Mouse (Mus musculus): ENCODE results near the gene D330020A13Rik.
"Not testable (repeated sequence)": the region's sequence is repeated elsewhere in the genome, so short reads cannot be mapped to it uniquely, and the experiment has no call there.

Gene D330020A13Rik

DNA sequence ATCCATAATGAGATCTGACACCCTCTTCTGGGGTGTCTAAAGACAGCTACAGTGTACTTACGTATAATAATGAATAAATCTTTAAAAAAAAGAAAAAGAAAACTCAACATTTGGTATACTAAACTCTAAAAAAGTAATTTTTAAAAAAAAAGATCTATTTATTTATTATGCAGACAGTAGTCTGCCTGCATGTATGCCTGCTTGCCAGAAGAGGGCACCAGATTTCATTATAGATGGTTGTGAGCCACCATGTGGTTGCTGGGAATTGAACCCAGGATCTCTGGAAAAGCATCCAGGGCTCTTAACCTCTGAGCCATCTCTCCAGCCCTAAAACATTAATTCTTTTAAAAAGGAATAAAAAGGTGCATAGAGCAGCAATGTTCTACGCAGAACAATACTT, 2.4 kb downstream of the D330020A13Rik start:
- not testable (repeated sequence) for DNase-seq (ENCODE audit: low read depth, low spot score)

DNA sequence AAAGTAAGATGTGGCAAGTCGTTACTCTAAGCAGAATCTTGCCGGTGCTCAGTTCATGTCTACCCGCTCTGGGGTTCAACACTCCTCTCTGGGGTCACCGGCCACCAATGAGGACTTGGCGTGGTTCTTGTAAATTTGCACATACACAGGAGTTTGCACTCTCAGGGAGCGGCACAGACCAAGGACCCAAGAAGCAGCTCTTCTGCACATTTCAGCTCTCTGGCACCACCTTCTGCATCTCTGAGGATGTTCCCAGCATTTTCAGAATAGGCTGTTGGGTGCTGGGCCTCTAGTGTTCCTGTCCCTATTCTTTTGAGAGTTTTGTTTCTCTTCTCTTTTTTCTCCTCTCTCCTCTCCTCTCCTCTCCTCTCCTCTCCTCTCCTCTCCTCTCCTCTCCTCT, 7.0 kb downstream of the D330020A13Rik start:
- peak; percentile 80 for DNase-seq (ENCODE audit: low read depth, low spot score)

DNA sequence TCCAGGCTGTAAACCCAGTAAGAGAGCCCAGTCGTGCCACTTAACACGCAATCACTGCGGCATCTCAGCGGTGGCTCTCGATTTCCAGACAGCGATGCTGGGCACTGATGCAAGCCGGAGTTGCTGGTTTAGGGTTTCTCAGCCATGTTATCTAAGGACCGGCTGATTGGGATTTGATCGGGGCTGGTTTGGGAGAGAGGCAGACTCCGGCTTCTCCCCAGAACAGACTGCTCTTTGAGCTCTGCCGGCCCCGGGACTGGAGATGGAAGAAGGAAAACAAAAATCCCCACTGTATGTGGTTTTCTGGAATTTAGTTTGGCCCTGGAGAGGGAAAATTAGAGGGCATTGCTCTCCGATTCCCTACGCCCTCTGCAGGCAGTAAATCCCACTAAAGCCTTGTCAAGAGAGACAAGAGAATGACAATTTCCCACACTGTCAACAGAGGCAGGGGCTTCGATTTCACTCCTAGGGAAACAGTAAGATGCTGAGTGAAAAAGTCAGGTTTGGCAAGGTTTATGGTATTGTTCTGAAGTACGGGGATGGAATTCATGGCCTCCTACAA, 8.7 kb downstream of the D330020A13Rik start:
- peak; percentile 9 for DNase-seq (ENCODE audit: low read depth, low spot score)

DNA sequence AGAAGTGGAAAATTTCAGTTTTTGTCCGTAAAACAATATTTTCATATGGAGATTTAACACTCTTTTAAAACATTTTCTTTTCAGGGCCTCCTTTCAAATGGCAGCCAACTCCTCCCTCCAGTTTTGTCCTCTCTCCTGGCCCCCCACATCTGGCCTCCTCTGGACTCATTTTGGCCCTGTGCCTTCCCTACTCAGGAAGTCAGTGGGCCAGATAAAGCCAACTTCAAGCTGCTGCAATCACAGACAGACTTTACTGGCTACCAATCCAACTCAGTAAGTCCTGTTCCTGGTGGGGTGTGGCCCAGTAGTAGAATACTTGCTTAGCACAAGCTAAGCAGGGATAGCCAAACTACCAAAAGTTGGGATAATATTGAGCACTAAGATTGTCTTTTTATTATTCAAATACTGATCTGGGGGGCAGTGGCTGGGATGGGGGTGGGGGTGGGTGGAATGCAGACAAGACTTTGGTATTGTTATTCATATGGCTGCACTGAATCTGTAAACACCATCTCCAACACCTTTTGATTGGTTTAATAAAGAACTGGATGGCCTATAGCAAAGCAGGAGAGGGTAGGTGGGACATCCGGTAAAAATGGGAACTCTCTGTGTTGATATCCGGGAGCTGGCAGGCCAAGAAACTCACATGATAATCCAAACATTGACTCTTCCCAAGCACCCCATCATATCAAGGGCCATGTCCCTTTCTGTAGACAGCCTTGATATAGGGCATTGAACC, 12.9 kb downstream of the D330020A13Rik start:
- DNase-seq (ENCODE audit: low read depth, low spot score), result no peak

GRCm38 (mm10) chr6:120309338-120309737, 15.2 kb downstream of the D330020A13Rik start:
- DNase-seq (ENCODE audit: low read depth, low spot score), result no peak

DNA sequence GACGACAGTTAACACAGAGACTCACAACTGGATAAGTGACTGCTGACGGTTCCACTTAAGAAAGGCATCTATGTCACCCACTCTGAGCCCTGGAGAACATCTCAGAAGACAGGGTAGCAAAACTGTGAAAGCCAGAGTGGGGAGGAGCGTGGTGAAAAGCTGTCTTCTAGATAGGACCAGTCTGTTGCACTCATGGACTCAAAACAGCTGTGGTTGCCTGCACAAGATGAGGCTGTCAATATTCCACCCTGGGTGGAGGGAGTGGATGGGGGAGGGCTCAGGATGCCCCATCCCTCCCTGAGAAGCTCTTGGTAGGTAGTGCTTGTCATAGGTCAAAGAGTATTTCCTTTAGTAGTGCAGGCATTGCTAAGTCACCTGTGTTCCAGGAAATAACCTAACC, 15.6 kb downstream of the D330020A13Rik start:
- DNase-seq (ENCODE audit: low read depth, low spot score), result no peak

- DNase-seq (ENCODE audit: low read depth, low spot score), result no peak
These were observed 18.3 kb downstream of the D330020A13Rik start for GRCm38 (mm10) chr6:120312443-120312842.

DNA sequence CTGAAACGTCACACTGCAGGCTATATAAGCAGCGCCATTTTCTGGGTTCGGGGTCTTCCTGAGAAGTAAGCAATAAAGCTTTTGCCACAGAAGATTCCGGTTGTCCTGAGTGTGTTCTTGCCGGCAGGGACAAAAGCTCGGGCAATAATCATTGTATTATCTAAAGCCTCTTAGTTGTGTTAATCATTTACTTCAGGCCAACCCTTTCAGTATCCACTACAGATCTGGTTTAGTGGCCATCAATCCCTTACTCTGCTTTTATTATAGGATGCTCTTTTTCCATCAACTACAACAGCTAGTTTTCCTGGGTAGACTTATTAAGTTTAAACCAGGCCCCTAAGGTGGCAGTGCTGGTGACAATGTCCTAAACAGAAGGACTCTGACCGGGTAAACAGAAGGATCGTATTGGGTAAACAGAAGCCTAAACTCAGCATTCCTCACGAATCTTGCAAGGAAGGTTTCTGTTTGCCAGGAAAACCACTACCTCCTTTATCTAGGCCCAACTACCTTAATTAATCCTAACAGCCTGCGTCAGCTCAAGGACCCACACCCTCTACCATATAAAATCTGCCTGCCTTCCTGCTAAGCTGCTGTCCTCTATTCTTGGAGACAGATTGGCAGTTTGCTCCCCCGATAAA, 24.3 kb downstream of the D330020A13Rik start:
- DNase-seq (ENCODE audit: low read depth, low spot score), result no peak

- DNase-seq (ENCODE audit: low read depth, low spot score), result no peak
These were observed 25.0 kb downstream of the D330020A13Rik start for GRCm38 (mm10) chr6:120319129-120319528.

DNA sequence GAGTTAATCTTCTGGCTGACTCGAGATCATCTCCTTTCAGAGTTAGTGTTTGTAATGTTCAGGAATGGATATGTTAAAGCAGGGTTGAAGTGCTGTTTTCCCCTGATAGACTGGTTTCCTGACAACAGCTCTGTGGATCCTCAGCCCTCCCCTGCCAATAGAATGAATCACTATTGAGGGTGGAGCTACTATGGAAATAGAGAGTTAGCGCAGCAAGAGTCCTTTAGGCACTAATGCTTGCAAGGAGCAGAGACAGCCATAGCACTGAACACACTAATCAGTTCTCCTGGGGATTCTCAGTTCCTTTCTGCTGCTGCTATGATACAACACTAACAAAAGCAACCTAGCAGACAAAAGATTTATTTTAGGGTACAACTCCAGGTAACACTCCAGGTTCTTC, 26.2 kb downstream of the D330020A13Rik start:
- peak; percentile 36 for DNase-seq (ENCODE audit: low read depth, low spot score)

DNA sequence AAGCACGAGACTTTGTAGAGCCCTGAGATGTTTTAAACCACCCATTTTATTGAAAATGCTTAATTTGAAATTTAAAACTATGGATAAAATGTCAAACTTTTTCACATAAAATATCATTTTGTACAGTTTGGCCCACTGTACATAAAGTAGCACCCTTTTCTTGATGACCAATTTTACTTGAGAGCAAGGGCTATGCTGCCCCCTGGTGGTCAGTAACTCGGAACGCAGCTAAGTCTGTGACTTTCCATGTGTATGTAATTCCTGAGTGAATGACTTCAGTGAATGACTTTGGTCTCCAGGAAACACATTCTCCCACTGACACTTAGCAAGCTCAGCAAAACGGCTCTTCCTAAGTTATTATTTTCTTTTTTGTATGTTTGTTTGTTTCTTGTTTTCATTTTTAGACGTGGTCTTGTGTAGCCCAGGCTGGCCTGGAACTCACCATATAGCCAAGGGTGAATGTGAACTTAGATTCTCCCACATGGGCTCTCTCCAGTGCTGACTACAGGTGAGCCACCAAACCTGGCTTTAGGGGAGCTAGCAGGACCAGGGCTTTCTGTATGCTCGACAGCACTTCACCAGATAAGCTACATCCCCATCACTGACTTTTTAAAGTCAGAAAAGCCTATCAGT, 30.2 kb downstream of the D330020A13Rik start:
- DNase-seq (ENCODE audit: low read depth, low spot score), result peak; percentile 94

- DNase-seq (ENCODE audit: low read depth, low spot score), result peak; percentile 45
These were observed 38.2 kb downstream of the D330020A13Rik start for GRCm38 (mm10) chr6:120332351-120332750.

GRCm38 (mm10) chr6:120343992-120344391, 49.8 kb downstream of the D330020A13Rik start:
- no peak for DNase-seq (ENCODE audit: low read depth, low spot score)

All from 3T3-L1 (cell line).